Mouse (Mus musculus) adrenal gland, adult 2 months (tissue): ENCODE data around the gene Stx5a. TPM values are rescaled to one million over a fixed set of nuclear protein-coding genes. Genes with fewer than 3 reads are reported as not detected.

ENCODE experiments used
- DNase-seq: peaks from one replicate; pipeline ENCODE4 v3.0.0; 2021
- microRNA-seq, 2 experiments: library from miRNA; unstranded; fragments of <30 nt; microRNA quantifications; one replicate each; pipeline ENCODE4 v1.2.0; 2021
- polyA plus RNA-seq: library from polyadenylated mRNA; depleted of rRNA; stranded (reverse); fragments of >200 nt; gene quantifications from 2 replicates; pipeline ENCODE4 v1.2.3, GENCODE M21; 2012; rRNA removed
- total RNA-seq, 2 experiments: library from RNA; stranded (reverse); gene quantifications; 2 replicates each; pipeline ENCODE4 v1.2.3; 2021

Stx5a gene
- total and polyA plus RNA-seq, 3 experiments: 67.1 to 95.4 (median 80.4) TPM

GRCm38 (mm10) chr19:8798264-8798946 is 57.2 kb downstream of the Stx5a start, which contains the start of gene Polr2g:
Gene Polr2g, minus strand, starts transcription at chr19:8798577.
- DNase-seq: peak; percentile 94

- DNase-seq: no peak
Observed at GRCm38 (mm10) chr19:8798947-8799315, 57.7 kb downstream of the Stx5a start.

GRCm38 (mm10) chr19:8802130-8802821 is 61.1 kb downstream of the Stx5a start, which contains the start of gene Zbtb3:
Gene Zbtb3, plus strand, starts transcription at chr19:8802555.
- DNase-seq: peak; percentile 96

- DNase-seq: no peak
Observed at GRCm38 (mm10) chr19:8803204-8803780, 62.1 kb downstream of the Stx5a start.

- no peak for DNase-seq
Observed at GRCm38 (mm10) chr19:8803879-8804660, 62.9 kb downstream of the Stx5a start.

Small RNAs within 50 kb of the gene (microRNA-seq; reads per million reads assigned to microRNA genes)
- 0 reads per million in 2 experiments for gene Mir6992

Other genes with a start within 250 kb of the Stx5a start
Only the 30 nearest of the 33 such genes appear.
- gene Slc22a8, start 150.2 kb upstream of the Stx5a start, total RNA-seq: under 1 TPM; 0.17 to 0.31 TPM
- 0.27 and 0.34 TPM in 2 replicates for gene Slc22a8, start 150.2 kb upstream of the Stx5a start, polyA plus RNA-seq
- not detected for gene Slc22a6, start 123.4 kb upstream of the Stx5a start, total RNA-seq
- gene Slc22a6, start 123.4 kb upstream of the Stx5a start, polyA plus RNA-seq: 0.06 TPM in 1 of 2 replicates, not detected in the other
- gene Chrm1, start 77.6 kb upstream of the Stx5a start, total RNA-seq: 1 to 10 TPM in 1 of 2 experiments, under 1 TPM in 1; 0.86 to 1.9 TPM
- gene Chrm1, start 77.6 kb upstream of the Stx5a start, polyA plus RNA-seq: 1.1 and 1.5 TPM in 2 replicates
- gene Slc3a2, start 18.0 kb upstream of the Stx5a start, total RNA-seq: 100 to 1,000 TPM; 202 to 548 TPM
- 162 and 192 TPM in 2 replicates for gene Slc3a2, start 18.0 kb upstream of the Stx5a start, polyA plus RNA-seq
- gene Wdr74, start 5.6 kb upstream of the Stx5a start, total RNA-seq: 10 to 100 TPM; 54.3 to 77.1 TPM
- gene Wdr74, start 5.6 kb upstream of the Stx5a start, polyA plus RNA-seq: 23.4 and 24.0 TPM in 2 replicates
- under 1 TPM; 0.79 to 0.84 TPM for gene 1700092M07Rik, start 695 bp upstream of the Stx5a start, total RNA-seq
- not detected in 2 replicates for gene 1700092M07Rik, start 695 bp upstream of the Stx5a start, polyA plus RNA-seq
- gene Nxf1, start 15.7 kb downstream of the Stx5a start, total RNA-seq: 100 to 1,000 TPM; 102 to 165 TPM
- 43.4 and 48.0 TPM in 2 replicates for gene Nxf1, start 15.7 kb downstream of the Stx5a start, polyA plus RNA-seq
- gene Tmem223, start 29.6 kb downstream of the Stx5a start, total RNA-seq: 100 to 1,000 TPM; 114 to 134 TPM
- gene Tmem223, start 29.6 kb downstream of the Stx5a start, polyA plus RNA-seq: 352 and 381 TPM in 2 replicates
- 10 to 100 TPM; 60.9 to 62.7 TPM for gene Tmem179b, start 33.1 kb downstream of the Stx5a start, total RNA-seq
- gene Tmem179b, start 33.1 kb downstream of the Stx5a start, polyA plus RNA-seq: 163 and 218 TPM in 2 replicates
- gene Taf6l, start 45.0 kb downstream of the Stx5a start, total RNA-seq: 10 to 100 TPM; 11.9 to 17.2 TPM
- 22.4 and 25.1 TPM in 2 replicates for gene Taf6l, start 45.0 kb downstream of the Stx5a start, polyA plus RNA-seq
- gene Polr2g, start 57.2 kb downstream of the Stx5a start, total RNA-seq: 100 to 1,000 TPM in 1 of 2 experiments, 10 to 100 TPM in 1; 71.9 to 103 TPM
- 24.0 and 25.9 TPM in 2 replicates for gene Polr2g, start 57.2 kb downstream of the Stx5a start, polyA plus RNA-seq
- gene Zbtb3, start 61.1 kb downstream of the Stx5a start, total RNA-seq: 1 to 10 TPM; 2.1 to 3.4 TPM
- gene Zbtb3, start 61.1 kb downstream of the Stx5a start, polyA plus RNA-seq: 1.9 and 2.4 TPM in 2 replicates
- gene Ttc9c, start 77.9 kb downstream of the Stx5a start, total RNA-seq: 10 to 100 TPM; 28.8 to 39.3 TPM
- 5.4 and 7.0 TPM in 2 replicates for gene Ttc9c, start 77.9 kb downstream of the Stx5a start, polyA plus RNA-seq
- 10 to 100 TPM; 56.3 to 57.4 TPM for gene Hnrnpul2, start 78.6 kb downstream of the Stx5a start, total RNA-seq
- 8.4 and 10.0 TPM in 2 replicates for gene Hnrnpul2, start 78.6 kb downstream of the Stx5a start, polyA plus RNA-seq
- 10 to 100 TPM in 1 of 2 experiments, not detected in 1; 11.6 TPM for gene AC129217.1, start 88.4 kb downstream of the Stx5a start, total RNA-seq
- gene AC129217.1, start 88.4 kb downstream of the Stx5a start, polyA plus RNA-seq: not detected in 2 replicates
- gene Bscl2, start 96.1 kb downstream of the Stx5a start, total RNA-seq: 100 to 1,000 TPM; 178 to 191 TPM
- 373 and 386 TPM in 2 replicates for gene Bscl2, start 96.1 kb downstream of the Stx5a start, polyA plus RNA-seq
- gene Gng3, start 97.8 kb downstream of the Stx5a start, total RNA-seq: 1 to 10 TPM; 5.7 to 7.0 TPM
- 6.8 and 7.3 TPM in 2 replicates for gene Gng3, start 97.8 kb downstream of the Stx5a start, polyA plus RNA-seq
- 1 to 10 TPM; 2.2 to 6.2 TPM for gene Lrrn4cl, start 109.4 kb downstream of the Stx5a start, total RNA-seq
- 1.2 and 1.3 TPM in 2 replicates for gene Lrrn4cl, start 109.4 kb downstream of the Stx5a start, polyA plus RNA-seq
- 100 to 1,000 TPM; 197 to 224 TPM for gene Ubxn1, start 130.1 kb downstream of the Stx5a start, total RNA-seq
- 140 and 142 TPM in 2 replicates for gene Ubxn1, start 130.1 kb downstream of the Stx5a start, polyA plus RNA-seq
- gene Uqcc3, start 139.5 kb downstream of the Stx5a start, total RNA-seq: 10 to 100 TPM; 48.7 to 76.9 TPM
- gene Uqcc3, start 139.5 kb downstream of the Stx5a start, polyA plus RNA-seq: 16.0 and 18.1 TPM in 2 replicates
- 10 to 100 TPM in 1 of 2 experiments, 1 to 10 TPM in 1; 5.8 to 13.3 TPM for gene Lbhd1, start 142.3 kb downstream of the Stx5a start, total RNA-seq
- 0.28 and 1.1 TPM in 2 replicates for gene Lbhd1, start 142.3 kb downstream of the Stx5a start, polyA plus RNA-seq
- gene Gm49403, start 142.5 kb downstream of the Stx5a start, total RNA-seq: not detected
- not detected in 2 replicates for gene Gm49403, start 142.5 kb downstream of the Stx5a start, polyA plus RNA-seq
- 10 to 100 TPM; 46.8 to 53.6 TPM for gene 1810009A15Rik, start 147.4 kb downstream of the Stx5a start, total RNA-seq
- 4.3 and 5.6 TPM in 2 replicates for gene 1810009A15Rik, start 147.4 kb downstream of the Stx5a start, polyA plus RNA-seq
- gene Gm49416, start 147.5 kb downstream of the Stx5a start, total RNA-seq: 1 to 10 TPM; 3.2 to 4.5 TPM
- not detected in 2 replicates for gene Gm49416, start 147.5 kb downstream of the Stx5a start, polyA plus RNA-seq
- gene Ints5, start 151.6 kb downstream of the Stx5a start, total RNA-seq: 10 to 100 TPM; 21.5 to 23.7 TPM
- 23.5 and 29.6 TPM in 2 replicates for gene Ints5, start 151.6 kb downstream of the Stx5a start, polyA plus RNA-seq
- 100 to 1,000 TPM; 172 to 199 TPM for gene Ganab, start 156.7 kb downstream of the Stx5a start, total RNA-seq
- 77.2 and 98.7 TPM in 2 replicates for gene Ganab, start 156.7 kb downstream of the Stx5a start, polyA plus RNA-seq
- gene B3gat3, start 179.0 kb downstream of the Stx5a start, total RNA-seq: 10 to 100 TPM; 57.0 to 70.5 TPM
- 147 and 159 TPM in 2 replicates for gene B3gat3, start 179.0 kb downstream of the Stx5a start, polyA plus RNA-seq
- 10 to 100 TPM; 37.0 to 46.9 TPM for gene Rom1, start 187.9 kb downstream of the Stx5a start, total RNA-seq
- 105 and 116 TPM in 2 replicates for gene Rom1, start 187.9 kb downstream of the Stx5a start, polyA plus RNA-seq
- 10 to 100 TPM; 39.7 to 51.0 TPM for gene Eml3, start 188.1 kb downstream of the Stx5a start, total RNA-seq
- gene Eml3, start 188.1 kb downstream of the Stx5a start, polyA plus RNA-seq: 70.6 and 80.7 TPM in 2 replicates
- gene Mta2, start 200.5 kb downstream of the Stx5a start, total RNA-seq: 10 to 100 TPM; 81.8 to 86.1 TPM
- gene Mta2, start 200.5 kb downstream of the Stx5a start, polyA plus RNA-seq: 15.9 and 20.6 TPM in 2 replicates